Mouse (Mus musculus) liver, postnatal 0 days (tissue): ENCODE measurements at regions not wholly inside any gene's neighbourhood (a gene's known extent, or its start where the extent isn't known, plus 50 kb on each side); places are given as distances from the start of the nearest gene placed in this dataset.

ENCODE experiments used
- CTCF ChIP-seq: sonication (generic); IDR thresholded peaks from 2 replicates; pipeline ENCODE4 v1.5.1; 2016; ENCODE audit warnings: antibody characterized with exemption, low read depth
- EP300 ChIP-seq: IDR thresholded peaks from 2 replicates; pipeline ENCODE4 v1.6.1; 2016; ENCODE audit warnings: antibody characterized with exemption, low read depth, mild to moderate bottlenecking

DNA sequence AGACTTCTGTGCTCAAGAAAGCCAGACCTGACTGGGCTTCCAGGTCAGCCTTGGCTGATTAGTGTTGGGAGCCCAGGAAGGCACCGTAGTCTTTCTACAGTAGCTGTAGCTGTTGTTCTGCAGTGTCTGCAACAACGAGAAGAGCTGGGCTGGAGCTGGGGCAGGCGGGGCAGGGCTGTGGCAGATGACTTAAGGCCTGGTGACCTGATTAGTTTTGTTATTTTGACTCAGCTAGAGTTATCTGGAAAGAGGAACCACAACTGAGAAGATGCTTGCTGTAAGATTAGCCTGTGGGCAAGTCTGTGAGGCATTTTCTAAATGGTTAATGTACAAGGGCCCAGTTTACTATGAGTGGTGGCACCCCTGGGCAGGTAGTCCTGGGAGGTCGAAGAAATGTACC lies 104.3 kb downstream of the Plxna1 start:
- TF ChIP-seq CTCF (no peak), EP300 (no peak)
